Mouse (Mus musculus) myocyte (in vitro differentiated cells): ENCODE results near the gene Rfx1. TPM values are rescaled to one million over a fixed set of nuclear protein-coding genes. Genes with fewer than 3 reads are reported as not detected.

ENCODE experiments used
- H3K27me3 ChIP-seq: one replicate; pipeline ENCODE4 v1.6.1; 2011; ENCODE audit not compliant: control insufficient read depth, insufficient read depth, insufficient read length
- H3K36me3 ChIP-seq: one replicate; pipeline ENCODE4 v1.6.1; 2011; ENCODE audit not compliant: control insufficient read depth, insufficient read depth
- H3K4me2 ChIP-seq: one replicate; pipeline ENCODE4 v1.6.1; 2011; ENCODE audit warnings: low read depth, control low read depth
- H3K4me3 ChIP-seq: one replicate; pipeline ENCODE4 v1.5.1; 2011; ENCODE audit warnings: mild to moderate bottlenecking, control low read depth, moderate library complexity
- H3K79me2 ChIP-seq: one replicate; pipeline ENCODE4 v1.6.1; 2011; ENCODE audit not compliant: control insufficient read depth, insufficient read depth
- H3ac ChIP-seq: one replicate; pipeline ENCODE4 v1.6.1; 2011; ENCODE audit not compliant: control insufficient read depth, insufficient read length
- CEBPB ChIP-seq: IDR thresholded peaks from 2 replicates; pipeline ENCODE4 v1.6.1; 2011; ENCODE audit warnings: mild to moderate bottlenecking, moderate library complexity; ENCODE audit not compliant: poor library complexity, insufficient read depth, severe bottlenecking
- E2F4 ChIP-seq: IDR thresholded peaks from one replicate; pipeline ENCODE4 v1.6.1; 2011; ENCODE audit warnings: mild to moderate bottlenecking, control low read depth, moderate library complexity; ENCODE audit not compliant: insufficient read depth
- MAX ChIP-seq: IDR thresholded peaks from one replicate; pipeline ENCODE4 v1.6.1; 2011; ENCODE audit warnings: low read depth, mild to moderate bottlenecking, control low read depth
- MYOD1 ChIP-seq, 3 experiments: IDR thresholded peaks; one replicate each; pipeline ENCODE4 v1.6.1; 2011; ENCODE audit warnings: control low read depth in 2 of 3, low read depth in 2 of 3, mild to moderate bottlenecking in 2 of 3, moderate library complexity in 1 of 3; ENCODE audit not compliant: insufficient read length in 2 of 3, control insufficient read depth in 1 of 3
- MYOG ChIP-seq, 3 experiments: IDR thresholded peaks; one replicate each; pipeline ENCODE4 v1.6.1; 2011; ENCODE audit warnings: control low read depth in 2 of 3, low read depth in 2 of 3, mild to moderate bottlenecking in 2 of 3; ENCODE audit not compliant: insufficient read length in 2 of 3, control insufficient read depth in 1 of 3, insufficient read depth in 1 of 3
- POLR2A ChIP-seq: IDR thresholded peaks from one replicate; pipeline ENCODE4 v1.6.1; 2011; ENCODE audit warnings: low read depth, mild to moderate bottlenecking, control low read depth, moderate library complexity; ENCODE audit not compliant: insufficient read length
- POLR2AphosphoS2 ChIP-seq: IDR thresholded peaks from one replicate; pipeline ENCODE4 v1.6.1; 2011; ENCODE audit warnings: low read depth, control low read depth; ENCODE audit not compliant: insufficient read length
- REST ChIP-seq: IDR thresholded peaks from one replicate; pipeline ENCODE4 v1.6.1; 2011; ENCODE audit warnings: mild to moderate bottlenecking, control low read depth, moderate library complexity; ENCODE audit not compliant: insufficient read depth, insufficient read length
- SRF ChIP-seq: IDR thresholded peaks from one replicate; pipeline ENCODE4 v1.6.1; 2011; ENCODE audit warnings: low read depth; ENCODE audit not compliant: control insufficient read depth, insufficient read length
- TCF12 ChIP-seq: IDR thresholded peaks from one replicate; pipeline ENCODE4 v1.6.1; 2011; ENCODE audit warnings: mild to moderate bottlenecking, control low read depth; ENCODE audit not compliant: poor library complexity, insufficient read depth, severe bottlenecking
- TCF3 ChIP-seq: IDR thresholded peaks from one replicate; pipeline ENCODE4 v1.6.1; 2011; ENCODE audit warnings: low read depth, control low read depth; ENCODE audit not compliant: insufficient read length
- USF1 ChIP-seq: IDR thresholded peaks from one replicate; pipeline ENCODE4 v1.6.1; 2011; ENCODE audit warnings: low read depth, mild to moderate bottlenecking, control low read depth, moderate library complexity
- polyA plus RNA-seq: library from polyadenylated mRNA; unstranded; fragments of >200 nt; fragmentation: generic; extraction: Trizol; gene quantifications from one replicate; pipeline ENCODE4 v1.2.1, GENCODE M21; 2012; ENCODE audit warnings: missing spikeins

Gene Rfx1
- polyA plus RNA-seq, 1 experiment: 9.9 TPM

- peak within 1 kb of the TSS; percentile 41 for H3K4me3 ChIP-seq
- peaks cover 26% of the 10 kb centered on the region for H3K79me2 ChIP-seq
- no peaks in the 10 kb centered on the region for H3K27me3 ChIP-seq
- H3ac ChIP-seq: peak within 1 kb of the TSS; percentile 9
- no peaks in the 10 kb centered on the region for H3K36me3 ChIP-seq
- peak within 1 kb of the TSS; percentile 89 for H3K4me2 ChIP-seq
- TF ChIP-seq MYOD1 (IDR thresholded peaks at IDR 0.05; ENCODE audit: control insufficient read depth in 1 of 3, insufficient read length in 2 of 3, low read depth in 2 of 3) (no peak), MAX (no peak)
Measured at GRCm38 (mm10) chr8:84065037-84065436, 1.6 kb upstream of the Rfx1 start, which contains the start of gene Gm10643. TSS of gene Gm10643 (minus strand) at chr8:84065137.

DNA sequence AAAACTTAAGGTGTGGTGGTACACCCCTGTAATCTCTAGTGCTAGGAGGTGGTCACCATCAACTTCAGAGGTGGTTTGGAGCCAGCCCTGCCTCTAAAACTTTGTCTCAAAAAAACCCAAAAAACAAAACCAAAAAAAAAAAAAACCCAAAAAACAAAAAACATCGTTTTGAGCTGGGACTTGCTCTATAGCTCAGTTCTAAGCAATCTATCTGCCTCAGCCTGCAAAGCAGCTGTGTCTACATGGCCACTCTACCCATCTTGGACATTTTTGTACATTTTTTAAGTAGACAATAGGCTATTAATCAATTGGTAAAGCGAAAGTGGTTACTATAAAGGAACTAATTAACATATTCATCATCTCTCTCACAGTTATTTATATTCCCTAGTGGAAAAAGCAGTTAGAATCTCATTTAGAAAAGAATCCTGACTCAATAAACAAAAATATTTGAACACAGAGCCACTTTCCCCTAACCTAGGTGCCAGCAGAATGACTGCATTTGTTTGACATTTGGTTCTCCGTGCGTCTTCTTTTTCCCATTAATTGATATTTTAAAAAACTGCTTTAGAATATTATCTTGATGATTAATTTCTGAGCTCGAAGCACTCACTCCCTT is 1.1 kb upstream of the Rfx1 start:
- Histone ChIP-seq H3ac (peak overlapping the region; percentile 9), H3K27me3 (no peaks in the 10 kb centered on the region), H3K4me2 (peak overlapping the region; percentile 89), H3K4me3 (peak overlapping the region; percentile 41), H3K36me3 (no peaks in the 10 kb centered on the region), H3K79me2 (peaks cover 29% of the 10 kb centered on the region)
- TF ChIP-seq SRF (no peak), REST (no peak), MYOG (IDR thresholded peaks at IDR 0.05; ENCODE audit: control insufficient read depth in 1 of 3, insufficient read depth in 1 of 3, insufficient read length in 2 of 3, low read depth in 2 of 3) (no peak), POLR2A (no peak), TCF12 (no peak), MYOD1 (IDR thresholded peaks at IDR 0.05; ENCODE audit: control insufficient read depth in 1 of 3, insufficient read length in 2 of 3, low read depth in 2 of 3) (no peak), E2F4 (no peak), MAX (no peak), USF1 (no peak), TCF3 (no peak), POLR2AphosphoS2 (no peak), CEBPB (no peak)

DNA sequence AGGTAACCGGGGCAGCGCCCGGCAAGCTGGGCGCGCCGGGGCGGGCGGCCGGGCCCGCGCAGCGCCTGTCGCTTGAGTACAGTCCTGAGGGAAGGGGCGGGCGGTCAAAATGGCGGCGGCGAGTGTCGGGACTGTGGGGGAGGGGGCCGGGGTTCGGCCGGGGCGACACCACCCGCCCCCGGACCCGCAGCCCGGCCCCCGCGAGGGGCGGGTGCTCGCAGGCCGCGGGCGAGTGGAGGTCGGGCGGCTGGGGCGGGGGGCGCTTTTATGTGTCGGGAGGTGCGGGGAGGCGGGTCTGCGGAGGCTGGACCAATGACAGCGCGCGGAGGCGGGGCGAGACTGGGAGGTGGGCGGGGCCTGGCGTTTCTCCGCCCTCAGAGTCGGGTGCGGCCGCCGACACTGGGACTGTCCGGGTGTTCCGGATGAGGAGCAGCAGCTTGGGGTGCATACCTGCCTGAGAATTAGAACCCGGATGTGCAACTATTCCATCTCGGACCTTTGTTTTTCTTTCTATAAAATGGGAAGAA is 476 bp downstream of the Rfx1 start:
- H3K4me2 ChIP-seq: peak overlapping the region; percentile 95
- peak overlapping the region; percentile 9 for H3ac ChIP-seq
- TF ChIP-seq TCF3: no peak
- TF ChIP-seq SRF: peak; percentile 14
- TF ChIP-seq POLR2A: peak; percentile 68
- TF ChIP-seq POLR2AphosphoS2: peak; percentile 64
- TF ChIP-seq E2F4: no peak
- peak overlapping the region; percentile 41 for H3K4me3 ChIP-seq
- H3K27me3 ChIP-seq: no peaks in the 10 kb centered on the region
- H3K36me3 ChIP-seq: no peaks in the 10 kb centered on the region
- H3K79me2 ChIP-seq: peaks cover 29% of the 10 kb centered on the region

DNA sequence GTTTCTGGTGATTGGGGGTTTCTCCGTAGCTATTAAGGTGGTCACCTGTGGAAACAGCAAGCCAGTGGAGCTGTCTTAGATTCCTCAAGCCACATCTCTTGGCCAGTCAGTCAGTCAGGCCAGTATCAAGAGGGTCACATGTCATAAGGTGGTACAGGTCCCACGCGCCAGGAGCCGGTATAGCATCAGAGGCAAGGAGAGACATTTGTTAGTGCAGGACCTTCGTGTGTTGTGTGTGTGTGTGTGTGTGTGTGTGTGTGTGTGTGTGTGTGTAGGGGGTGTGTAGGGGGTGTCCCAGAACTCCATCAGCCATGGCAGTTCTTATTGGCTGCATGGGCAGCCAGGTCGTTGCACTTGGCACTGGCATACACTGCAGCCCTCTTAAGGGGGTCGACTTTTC is 1.3 kb downstream of the Rfx1 start:
- H3K27me3 ChIP-seq: no peaks in the 10 kb centered on the region
- no peak for TF ChIP-seq POLR2A
- no peak for TF ChIP-seq USF1
- TF ChIP-seq MAX: no peak

GRCm38 (mm10) chr8:84068316-84069035 is 1.8 kb downstream of the Rfx1 start:
- no peak overlapping the region for H3K4me3 ChIP-seq
- TF ChIP-seq TCF3: no peak
- no peak overlapping the region for H3ac ChIP-seq
- H3K79me2 ChIP-seq: peaks cover 29% of the 10 kb centered on the region
- H3K36me3 ChIP-seq: no peaks in the 10 kb centered on the region
- H3K27me3 ChIP-seq: no peaks in the 10 kb centered on the region
- no peak overlapping the region for H3K4me2 ChIP-seq

More for the DNA sequence above, 1.3 kb downstream of the Rfx1 start:
- H3K4me3 ChIP-seq: peak overlapping the region; percentile 41
- peaks cover 29% of the 10 kb centered on the region for H3K79me2 ChIP-seq
- H3K36me3 ChIP-seq: no peaks in the 10 kb centered on the region
- H3ac ChIP-seq: no peak overlapping the region
- peak overlapping the region; percentile 95 for H3K4me2 ChIP-seq

DNA sequence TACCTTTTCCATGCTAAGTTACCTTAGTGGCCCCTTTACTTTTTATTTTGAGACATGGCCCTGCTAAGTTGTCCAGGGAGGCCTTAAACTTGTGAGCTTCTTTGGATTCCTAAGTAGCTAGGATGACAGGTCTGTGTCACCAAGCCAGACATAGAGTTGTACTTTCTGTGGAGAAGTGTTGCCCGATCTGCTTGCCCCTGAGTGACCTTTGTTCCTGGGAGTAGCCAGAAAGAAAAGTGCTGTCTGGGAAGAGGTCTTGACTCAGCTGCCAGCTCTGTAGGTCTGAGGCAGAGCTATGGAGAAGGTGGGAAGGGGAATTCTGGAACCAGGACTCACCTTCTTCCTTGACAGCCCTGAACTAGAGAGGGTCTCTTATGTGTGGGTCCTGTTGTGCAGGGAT is 2.5 kb downstream of the Rfx1 start:
- TF ChIP-seq CEBPB: no peak
- TF ChIP-seq POLR2AphosphoS2: no peak
- TF ChIP-seq TCF12: no peak
- Histone ChIP-seq H3K4me3 (no peak overlapping the region), H3K36me3 (no peaks in the 10 kb centered on the region), H3ac (no peak overlapping the region), H3K27me3 (no peaks in the 10 kb centered on the region), H3K79me2 (peaks cover 29% of the 10 kb centered on the region), H3K4me2 (no peak overlapping the region)
